ENCODE assay signal across 30 mouse cellular contexts in the genomic region with DNA sequence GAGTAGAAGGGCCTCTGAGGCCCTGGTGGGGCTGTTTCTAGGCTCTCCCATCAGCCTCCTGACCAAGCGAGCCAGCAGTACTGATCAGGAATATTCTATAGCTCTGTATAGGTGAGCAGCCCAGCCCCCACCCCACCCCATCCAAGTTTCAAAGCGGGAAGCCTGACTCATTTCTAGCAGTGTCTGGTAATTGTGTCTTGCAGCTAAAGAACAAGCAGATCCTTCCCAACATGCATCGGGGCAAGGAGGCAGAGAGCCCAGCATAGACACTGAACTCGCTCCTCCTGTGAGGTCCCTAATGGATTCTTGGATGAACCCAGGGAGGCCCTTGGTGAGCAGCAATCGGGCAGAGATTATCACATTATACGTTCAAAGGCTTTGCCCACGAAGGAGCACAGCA. TPM values are rescaled to one million over a fixed set of nuclear protein-coding genes. Genes with fewer than 3 reads are reported as not detected.
DNase-seq lines count a peak whose midpoint lies in the region; ATAC-seq and TF ChIP-seq lines count a peak whose summit lies in the region.
"Had no signal": no experiment of that assay in that cellular context is flagged by ENCODE, and none has a peak within 500 bp of the region (broad histone marks: within the 10 kb centered on the region; RNA-seq: fewer than 3 reads in every experiment).

No protein-coding gene starts in this region.

- no peak for TF ChIP-seq POLR2A in brain, embryonic 14.5 days (IDR thresholded peaks at IDR 0.05; ENCODE audit: borderline replicate concordance, extremely low read depth, insufficient read depth, insufficient read length, poor library complexity, severe bottlenecking)

- peaks cover 27% of the 10 kb centered on the region for H3K27me3 ChIP-seq in heart, embryonic 12.5 days (replicated peaks)
- no peaks in the 10 kb centered on the region for H3K27me3 ChIP-seq in stomach, postnatal 0 days (ENCODE audit: control insufficient read depth, insufficient read depth, low read length)
- H3K27me3 ChIP-seq in forebrain, embryonic 15.5 days, result no peaks in the 10 kb centered on the region
- H3K27me3 ChIP-seq: midbrain, embryonic 13.5 days had no signal

- DNase-seq in heart, adult 18-20 months, result no peak
- peak; percentile 61 for DNase-seq in right cerebral cortex, adult 18-20 months
- no peak for DNase-seq in right cerebral cortex, postnatal 4 days
- DNase-seq in brain, embryonic 14.5 days (ENCODE audit: low read depth), result peak; percentile 13
- DNase-seq in stomach, postnatal 0 days (ENCODE audit: low spot score), result no peak
- DNase-seq: adrenal gland, postnatal 36 days; cerebellum, adult 11-12 months; cerebellum, postnatal 10 days; gastrocnemius, postnatal 10 days; kidney, adult 11 months; kidney, postnatal 4 days; liver, embryonic 13.5 days; lung, adult 2 months; lung, postnatal 14 days; thymus, adult 18-20 months; thymus, postnatal 36 days had no signal

- no peak overlapping the region for H3K27ac ChIP-seq in heart, embryonic 12.5 days (ENCODE audit: poor library complexity, severe bottlenecking)
- no peak overlapping the region for H3K27ac ChIP-seq in stomach, postnatal 0 days (replicated peaks)
- H3K27ac ChIP-seq in forebrain, embryonic 15.5 days (replicated peaks), result no peak overlapping the region
- H3K27ac ChIP-seq: embryonic facial prominence, embryonic 10.5 days; hindbrain, embryonic 12.5 days; liver, embryonic 13.5 days; midbrain, embryonic 13.5 days; neural tube, embryonic 13.5 days had no signal

- TF ChIP-seq CTCF in brain, embryonic 14.5 days (IDR thresholded peaks at IDR 0.05; ENCODE audit: borderline replicate concordance, extremely low read depth, insufficient read depth, insufficient read length), result no peak
- no peak for TF ChIP-seq CTCF in stomach, postnatal 0 days (IDR thresholded peaks at IDR 0.05; ENCODE audit: low read depth)

- ATAC-seq in heart, embryonic 12.5 days (ENCODE audit: insufficient number of reproducible peaks, low FRiP score), result no peak
- 0 out of 2 replicates have a peak, but pooled peaks have one; percentile 2 for ATAC-seq in stomach, postnatal 0 days (ENCODE audit: low FRiP score, low TSS enrichment)
- no peak for ATAC-seq in forebrain, embryonic 15.5 days (replicated peaks)
- ATAC-seq: midbrain, embryonic 13.5 days had no signal

- no peak overlapping the region for H3K4me2 ChIP-seq in heart, embryonic 12.5 days
- no peak overlapping the region for H3K4me2 ChIP-seq in stomach, postnatal 0 days (replicated peaks; ENCODE audit: low read depth)
- no peak overlapping the region for H3K4me2 ChIP-seq in forebrain, embryonic 15.5 days (replicated peaks)
- H3K4me2 ChIP-seq: hindbrain, embryonic 12.5 days; liver, embryonic 13.5 days; midbrain, embryonic 13.5 days; neural tube, embryonic 13.5 days had no signal

- H3K9me3 ChIP-seq in heart, embryonic 12.5 days (replicated peaks), result no peaks in the 10 kb centered on the region
- no peaks in the 10 kb centered on the region for H3K9me3 ChIP-seq in stomach, postnatal 0 days (ENCODE audit: control insufficient read depth, low read length)
- no peaks in the 10 kb centered on the region for H3K9me3 ChIP-seq in forebrain, embryonic 15.5 days
- H3K9me3 ChIP-seq: embryonic facial prominence, embryonic 10.5 days; hindbrain, embryonic 12.5 days; liver, embryonic 13.5 days; midbrain, embryonic 13.5 days; neural tube, embryonic 13.5 days had no signal

- H3K36me3 ChIP-seq in heart, embryonic 12.5 days, result no peaks in the 10 kb centered on the region
- no peaks in the 10 kb centered on the region for H3K36me3 ChIP-seq in stomach, postnatal 0 days (ENCODE audit: control insufficient read depth, insufficient read depth, low read length)
- no peaks in the 10 kb centered on the region for H3K36me3 ChIP-seq in forebrain, embryonic 15.5 days
- H3K36me3 ChIP-seq: embryonic facial prominence, embryonic 10.5 days; hindbrain, embryonic 12.5 days; liver, embryonic 13.5 days; midbrain, embryonic 13.5 days; neural tube, embryonic 13.5 days had no signal

- no peak overlapping the region for H3K4me3 ChIP-seq in heart, embryonic 12.5 days
- no peak overlapping the region for H3K4me3 ChIP-seq in stomach, postnatal 0 days (ENCODE audit: low read depth, low read length)
- no peak overlapping the region for H3K4me3 ChIP-seq in forebrain, embryonic 15.5 days
- H3K4me3 ChIP-seq: embryonic facial prominence, embryonic 10.5 days; hindbrain, embryonic 12.5 days; liver, embryonic 13.5 days; midbrain, embryonic 13.5 days; neural tube, embryonic 13.5 days had no signal

- TF ChIP-seq EP300 in stomach, postnatal 0 days (optimal IDR thresholded peaks at IDR 0.05), result no peak

- H3K4me1 ChIP-seq in heart, embryonic 12.5 days (replicated peaks), result peaks cover 20% of the 10 kb centered on the region
- H3K4me1 ChIP-seq in stomach, postnatal 0 days (replicated peaks; ENCODE audit: control insufficient read depth, insufficient read depth), result no peaks in the 10 kb centered on the region
- 0 out of 2 replicates have a peak, but pooled peaks cover 4% of the 10 kb centered on the region for H3K4me1 ChIP-seq in forebrain, embryonic 15.5 days
- H3K4me1 ChIP-seq: liver, embryonic 13.5 days had no signal

- 45% methylated on average over 7 of the region's 7 CpGs for WGBS in heart, embryonic 12.5 days
- WGBS in stomach, postnatal 0 days, result 36% methylated on average over 7 of the region's 7 CpGs
- 52% methylated on average over 7 of the region's 7 CpGs for WGBS in forebrain, embryonic 15.5 days

- 0 out of 2 replicates have a peak overlapping the region, but pooled peaks have one; percentile 26 for H3K9ac ChIP-seq in heart, embryonic 12.5 days
- H3K9ac ChIP-seq in stomach, postnatal 0 days (ENCODE audit: low read length), result no peak overlapping the region
- no peak overlapping the region for H3K9ac ChIP-seq in forebrain, embryonic 15.5 days (replicated peaks)
- H3K9ac ChIP-seq: hindbrain, embryonic 12.5 days; liver, embryonic 13.5 days; midbrain, embryonic 13.5 days; neural tube, embryonic 13.5 days had no signal

RNA-seq across cellular contexts. Expression of gene Zfp385c, which starts 14.4 kb away (rescaled TPM):
- 0.41 TPM in 1 of 2 replicates, not detected in the other for polyA plus RNA-seq in heart, embryonic 12.5 days (2016; fragmentation: Nextera tagmentation; extraction: Ambion mirVana)
- under 1 TPM; 0.12 to 0.44 TPM for total RNA-seq in heart, adult 18-20 months (2021)
- 0.40 and 0.63 TPM in 2 replicates for polyA plus RNA-seq in brain, embryonic 14.5 days (2012; rRNA removed)
- polyA plus RNA-seq in stomach, postnatal 0 days (2015; fragmentation: Nextera tagmentation; extraction: Ambion mirVana), result 0.18 and 0.34 TPM in 2 replicates
- 0.23 and 0.31 TPM in 2 replicates for polyA plus RNA-seq in forebrain, embryonic 15.5 days (2015; fragmentation: Nextera tagmentation; extraction: Ambion mirVana)
- total RNA-seq: granulocyte monocyte progenitor cell, adult 5-6 weeks; megakaryocyte, adult 5-6 weeks had no signal
- polyA plus RNA-seq: C2C12; liver, embryonic 13.5 days; stomach, embryonic 14.5 days had no signal

RNA-seq across cellular contexts. Expression of gene Dhx58, which starts 26.3 kb away (rescaled TPM):
- polyA plus RNA-seq in heart, embryonic 12.5 days (2016; fragmentation: Nextera tagmentation; extraction: Ambion mirVana), result 0.74 and 0.90 TPM in 2 replicates
- total RNA-seq in heart, adult 18-20 months (2021), result 1 to 10 TPM in 1 of 2 experiments, under 1 TPM in 1; 0.60 to 1.0 TPM
- 2.4 and 2.6 TPM in 2 replicates for polyA plus RNA-seq in brain, embryonic 14.5 days (2012; rRNA removed)
- polyA plus RNA-seq in stomach, postnatal 0 days (2015; fragmentation: Nextera tagmentation; extraction: Ambion mirVana), result 2.6 and 2.9 TPM in 2 replicates
- 1.4 and 2.4 TPM in 2 replicates for polyA plus RNA-seq in forebrain, embryonic 15.5 days (2015; fragmentation: Nextera tagmentation; extraction: Ambion mirVana)

RNA-seq across cellular contexts. Expression of gene Kat2a, which starts 34.5 kb away (rescaled TPM):
- polyA plus RNA-seq in heart, embryonic 12.5 days (2016; fragmentation: Nextera tagmentation; extraction: Ambion mirVana), result 45.4 and 49.0 TPM in 2 replicates
- 10 to 100 TPM; 12.2 to 14.7 TPM for total RNA-seq in heart, adult 18-20 months (2021)
- 60.4 and 61.8 TPM in 2 replicates for polyA plus RNA-seq in brain, embryonic 14.5 days (2012; rRNA removed)
- polyA plus RNA-seq in stomach, postnatal 0 days (2015; fragmentation: Nextera tagmentation; extraction: Ambion mirVana), result 24.6 and 27.2 TPM in 2 replicates
- polyA plus RNA-seq in forebrain, embryonic 15.5 days (2015; fragmentation: Nextera tagmentation; extraction: Ambion mirVana), result 53.1 and 54.4 TPM in 2 replicates

RNA-seq across cellular contexts. Expression of gene Hspb9, which starts 35.8 kb away (rescaled TPM):
- polyA plus RNA-seq in heart, embryonic 12.5 days (2016; fragmentation: Nextera tagmentation; extraction: Ambion mirVana), result 0.27 TPM in 1 of 2 replicates, not detected in the other
- total RNA-seq in heart, adult 18-20 months (2021), result not detected
- polyA plus RNA-seq in brain, embryonic 14.5 days (2012; rRNA removed), result not detected in 2 replicates
- 0.13 and 0.22 TPM in 2 replicates for polyA plus RNA-seq in stomach, postnatal 0 days (2015; fragmentation: Nextera tagmentation; extraction: Ambion mirVana)
- polyA plus RNA-seq in forebrain, embryonic 15.5 days (2015; fragmentation: Nextera tagmentation; extraction: Ambion mirVana), result 0.24 and 0.41 TPM in 2 replicates
- total RNA-seq: adrenal gland, postnatal 36 days; gastrocnemius, postnatal 10 days; granulocyte monocyte progenitor cell, adult 5-6 weeks; heart, postnatal 25 days; megakaryocyte, adult 5-6 weeks had no signal
- polyA plus RNA-seq: heart, embryonic 14.5 days; kidney, embryonic 16.5 days; limb, embryonic 14.5 days had no signal

RNA-seq across cellular contexts. Expression of gene Dnajc7, which starts 57.8 kb away (rescaled TPM):
- polyA plus RNA-seq in heart, embryonic 12.5 days (2016; fragmentation: Nextera tagmentation; extraction: Ambion mirVana), result 207 and 213 TPM in 2 replicates
- total RNA-seq in heart, adult 18-20 months (2021), result 100 to 1,000 TPM; 126 to 128 TPM
- 139 and 201 TPM in 2 replicates for polyA plus RNA-seq in brain, embryonic 14.5 days (2012; rRNA removed)
- 91.9 and 96.1 TPM in 2 replicates for polyA plus RNA-seq in stomach, postnatal 0 days (2015; fragmentation: Nextera tagmentation; extraction: Ambion mirVana)
- 294 and 295 TPM in 2 replicates for polyA plus RNA-seq in forebrain, embryonic 15.5 days (2015; fragmentation: Nextera tagmentation; extraction: Ambion mirVana)

Comparison
In these comparisons a context has a peak if more than half of its experiments do, and no peak if none do; other contexts are left out.
1. DNase-seq: peak in right cerebral cortex, adult 18-20 months (single experiment) and brain, embryonic 14.5 days (single experiment); none in heart, adult 18-20 months (0 of 2), right cerebral cortex, postnatal 4 days (single experiment) and stomach, postnatal 0 days (single experiment).